Mouse (Mus musculus): Measurements from ENCODE around the gene Thbs4. TPM values are rescaled to one million over a fixed set of nuclear protein-coding genes. Genes with fewer than 3 reads are reported as not detected.
A peak's percentile ranks its signal among the peaks of the same experiment; 100 is the strongest.

Gene Thbs4
- polyA plus RNA-seq, 1 experiment from 2014 or later, result 3.9 TPM

- no peaks in the 10 kb centered on the region for H3K4me1 ChIP-seq (ENCODE audit: control insufficient read depth, insufficient read depth, low read length)
- H3K27me3 ChIP-seq (ENCODE audit: control insufficient read depth, insufficient read depth, low read length), result no peaks in the 10 kb centered on the region
- no peak overlapping the region for H3K4me3 ChIP-seq (ENCODE audit: low read depth, low read length)
- H3K9ac ChIP-seq (replicated peaks; ENCODE audit: low read length), result no peak overlapping the region
- ATAC-seq (replicated peaks; ENCODE audit: insufficient number of reproducible peaks, low FRiP score, low TSS enrichment, low read depth), result no peak
- WGBS, result 94% methylated on average over 4 of the region's 4 CpGs
- DNase-seq (ENCODE audit: low spot score), result no peak
- no peaks in the 10 kb centered on the region for H3K36me3 ChIP-seq (replicated peaks; ENCODE audit: control insufficient read depth, insufficient read depth, low read depth, low read length)
- H3K9me3 ChIP-seq (replicated peaks; ENCODE audit: control insufficient read depth, low read length), result no peaks in the 10 kb centered on the region
- no peak overlapping the region for H3K4me2 ChIP-seq (ENCODE audit: low read depth, low read length)
- H3K27ac ChIP-seq (replicated peaks; ENCODE audit: low read depth, low read length), result no peak overlapping the region
Observed at GRCm38 (mm10) chr13:92759096-92759495, 35.5 kb downstream of the Thbs4 start.

GRCm38 (mm10) chr13:92757972-92758585 is 36.5 kb downstream of the Thbs4 start:
- no peaks in the 10 kb centered on the region for H3K9me3 ChIP-seq (replicated peaks; ENCODE audit: control insufficient read depth, low read length)
- no peak overlapping the region for H3K9ac ChIP-seq (replicated peaks; ENCODE audit: low read length)
- H3K36me3 ChIP-seq (replicated peaks; ENCODE audit: control insufficient read depth, insufficient read depth, low read depth, low read length), result no peaks in the 10 kb centered on the region
- no peak for DNase-seq (ENCODE audit: low spot score)
- no peaks in the 10 kb centered on the region for H3K4me1 ChIP-seq (ENCODE audit: control insufficient read depth, insufficient read depth, low read length)
- H3K27me3 ChIP-seq (ENCODE audit: control insufficient read depth, insufficient read depth, low read length), result no peaks in the 10 kb centered on the region
- no peak overlapping the region for H3K4me2 ChIP-seq (ENCODE audit: low read depth, low read length)
- H3K27ac ChIP-seq (replicated peaks; ENCODE audit: low read depth, low read length), result no peak overlapping the region
- ATAC-seq (replicated peaks; ENCODE audit: insufficient number of reproducible peaks, low FRiP score, low TSS enrichment, low read depth), result no peak
- no peak overlapping the region for H3K4me3 ChIP-seq (ENCODE audit: low read depth, low read length)
- WGBS, result 82% methylated on average over 12 of the region's 12 CpGs

- H3K4me2 ChIP-seq (ENCODE audit: low read depth, low read length), result no peak overlapping the region
- ATAC-seq (replicated peaks; ENCODE audit: insufficient number of reproducible peaks, low FRiP score, low TSS enrichment, low read depth), result no peak
Observed at GRCm38 (mm10) chr13:92755036-92755435, 39.6 kb downstream of the Thbs4 start.

GRCm38 (mm10) chr13:92753676-92754075 is 40.9 kb downstream of the Thbs4 start:
- Histone ChIP-seq H3K27me3 (ENCODE audit: control insufficient read depth, insufficient read depth, low read length) (no peaks in the 10 kb centered on the region), H3K27ac (replicated peaks; ENCODE audit: low read depth, low read length) (no peak overlapping the region), H3K9me3 (replicated peaks; ENCODE audit: control insufficient read depth, low read length) (no peaks in the 10 kb centered on the region), H3K4me1 (ENCODE audit: control insufficient read depth, insufficient read depth, low read length) (no peaks in the 10 kb centered on the region), H3K4me2 (ENCODE audit: low read depth, low read length) (no peak overlapping the region), H3K9ac (replicated peaks; ENCODE audit: low read length) (no peak overlapping the region), H3K36me3 (replicated peaks; ENCODE audit: control insufficient read depth, insufficient read depth, low read depth, low read length) (no peaks in the 10 kb centered on the region), H3K4me3 (ENCODE audit: low read depth, low read length) (no peak overlapping the region)
- DNase-seq (ENCODE audit: low spot score), result no peak
- WGBS, result 90% methylated on average over 8 of the region's 8 CpGs
- ATAC-seq (replicated peaks; ENCODE audit: insufficient number of reproducible peaks, low FRiP score, low TSS enrichment, low read depth), result no peak

More at GRCm38 (mm10) chr13:92755036-92755435, 39.6 kb downstream of the Thbs4 start:
- H3K4me1 ChIP-seq (ENCODE audit: control insufficient read depth, insufficient read depth, low read length), result no peaks in the 10 kb centered on the region
- H3K36me3 ChIP-seq (replicated peaks; ENCODE audit: control insufficient read depth, insufficient read depth, low read depth, low read length), result no peaks in the 10 kb centered on the region
- no peak overlapping the region for H3K9ac ChIP-seq (replicated peaks; ENCODE audit: low read length)
- H3K27me3 ChIP-seq (ENCODE audit: control insufficient read depth, insufficient read depth, low read length), result no peaks in the 10 kb centered on the region
- no peaks in the 10 kb centered on the region for H3K9me3 ChIP-seq (replicated peaks; ENCODE audit: control insufficient read depth, low read length)
- H3K4me3 ChIP-seq (ENCODE audit: low read depth, low read length), result no peak overlapping the region
- no peak for DNase-seq (ENCODE audit: low spot score)
- WGBS, result 74% methylated on average over 7 of the region's 7 CpGs
- no peak overlapping the region for H3K27ac ChIP-seq (replicated peaks; ENCODE audit: low read depth, low read length)

- no peaks in the 10 kb centered on the region for H3K9me3 ChIP-seq (replicated peaks; ENCODE audit: control insufficient read depth, low read length)
- no peak overlapping the region for H3K9ac ChIP-seq (replicated peaks; ENCODE audit: low read length)
- no peaks in the 10 kb centered on the region for H3K36me3 ChIP-seq (replicated peaks; ENCODE audit: control insufficient read depth, insufficient read depth, low read depth, low read length)
- H3K27ac ChIP-seq (replicated peaks; ENCODE audit: low read depth, low read length), result no peak overlapping the region
- DNase-seq (ENCODE audit: low spot score) (peak; percentile 87), ATAC-seq (replicated peaks; ENCODE audit: insufficient number of reproducible peaks, low FRiP score, low TSS enrichment, low read depth) (no peak; the same call in 1 of the 2 replicates)
- H3K27me3 ChIP-seq (ENCODE audit: control insufficient read depth, insufficient read depth, low read length), result no peaks in the 10 kb centered on the region
- 65% methylated on average over 21 of the region's 21 CpGs for WGBS
- no peak overlapping the region for H3K4me3 ChIP-seq (ENCODE audit: low read depth, low read length)
- no peak overlapping the region for H3K4me2 ChIP-seq (ENCODE audit: low read depth, low read length)
- H3K4me1 ChIP-seq (ENCODE audit: control insufficient read depth, insufficient read depth, low read length), result no peaks in the 10 kb centered on the region
Observed at GRCm38 (mm10) chr13:92751726-92752565, 42.7 kb downstream of the Thbs4 start.

- DNase-seq (ENCODE audit: low spot score) (peak; percentile 85), ATAC-seq (replicated peaks; ENCODE audit: insufficient number of reproducible peaks, low FRiP score, low TSS enrichment, low read depth) (peak; percentile 80)
- Histone ChIP-seq H3K27me3 (ENCODE audit: control insufficient read depth, insufficient read depth, low read length) (no peaks in the 10 kb centered on the region), H3K4me1 (ENCODE audit: control insufficient read depth, insufficient read depth, low read length) (no peaks in the 10 kb centered on the region), H3K9ac (replicated peaks; ENCODE audit: low read length) (no peak overlapping the region), H3K27ac (replicated peaks; ENCODE audit: low read depth, low read length) (no peak overlapping the region), H3K4me3 (ENCODE audit: low read depth, low read length) (no peak overlapping the region), H3K4me2 (ENCODE audit: low read depth, low read length) (no peak overlapping the region), H3K36me3 (replicated peaks; ENCODE audit: control insufficient read depth, insufficient read depth, low read depth, low read length) (no peaks in the 10 kb centered on the region), H3K9me3 (replicated peaks; ENCODE audit: control insufficient read depth, low read length) (no peaks in the 10 kb centered on the region)
- 6% methylated on average over 7 of the region's 7 CpGs for WGBS
Observed at GRCm38 (mm10) chr13:92750976-92751518, 43.6 kb downstream of the Thbs4 start.

- DNase-seq (ENCODE audit: low spot score), result no peak
- Histone ChIP-seq H3K4me2 (ENCODE audit: low read depth, low read length) (no peak overlapping the region), H3K9me3 (replicated peaks; ENCODE audit: control insufficient read depth, low read length) (no peaks in the 10 kb centered on the region), H3K27me3 (ENCODE audit: control insufficient read depth, insufficient read depth, low read length) (no peaks in the 10 kb centered on the region), H3K4me3 (ENCODE audit: low read depth, low read length) (no peak overlapping the region), H3K27ac (replicated peaks; ENCODE audit: low read depth, low read length) (no peak overlapping the region), H3K36me3 (replicated peaks; ENCODE audit: control insufficient read depth, insufficient read depth, low read depth, low read length) (no peaks in the 10 kb centered on the region), H3K9ac (replicated peaks; ENCODE audit: low read length) (no peak overlapping the region), H3K4me1 (ENCODE audit: control insufficient read depth, insufficient read depth, low read length) (no peaks in the 10 kb centered on the region; the same call in 1 of the 2 replicates)
- ATAC-seq (replicated peaks; ENCODE audit: insufficient number of reproducible peaks, low FRiP score, low TSS enrichment, low read depth), result no peak
- 85% methylated on average over 5 of the region's 5 CpGs for WGBS
Observed at GRCm38 (mm10) chr13:92743337-92743736, 51.3 kb downstream of the Thbs4 start.

GRCm38 (mm10) chr13:92742886-92743285 is 51.7 kb downstream of the Thbs4 start:
- no peak overlapping the region for H3K27ac ChIP-seq (replicated peaks; ENCODE audit: low read depth, low read length)
- H3K9me3 ChIP-seq (replicated peaks; ENCODE audit: control insufficient read depth, low read length), result no peaks in the 10 kb centered on the region
- no peak overlapping the region for H3K9ac ChIP-seq (replicated peaks; ENCODE audit: low read length)
- no peaks in the 10 kb centered on the region for H3K36me3 ChIP-seq (replicated peaks; ENCODE audit: control insufficient read depth, insufficient read depth, low read depth, low read length)
- WGBS, result 86% methylated on average over 4 of the region's 4 CpGs
- ATAC-seq (replicated peaks; ENCODE audit: insufficient number of reproducible peaks, low FRiP score, low TSS enrichment, low read depth) (no peak), DNase-seq (ENCODE audit: low spot score) (no peak)
- H3K4me3 ChIP-seq (ENCODE audit: low read depth, low read length), result no peak overlapping the region
- no peak overlapping the region for H3K4me2 ChIP-seq (ENCODE audit: low read depth, low read length)
- H3K27me3 ChIP-seq (ENCODE audit: control insufficient read depth, insufficient read depth, low read length), result no peaks in the 10 kb centered on the region
- no peaks in the 10 kb centered on the region; the same call in 1 of the 2 replicates for H3K4me1 ChIP-seq (ENCODE audit: control insufficient read depth, insufficient read depth, low read length)
